Mouse (Mus musculus): ENCODE results near the gene Ppp2r5c. TPM values are rescaled to one million over a fixed set of nuclear protein-coding genes. Genes with fewer than 3 reads are reported as not detected.

Gene Ppp2r5c
- total and polyA plus RNA-seq, 2 experiments from 2014 or later: 104 to 118 TPM

GRCm38 (mm10) chr12:110610713-110611112, 163.8 kb downstream of the Ppp2r5c start:
- Histone ChIP-seq H3K36me3 (replicated peaks; ENCODE audit: control insufficient read depth, insufficient read depth, low read length) (peaks cover 35% of the 10 kb centered on the region), H3K4me1 (ENCODE audit: control insufficient read depth, insufficient read depth) (no peaks in the 10 kb centered on the region), H3K9me3 (replicated peaks; ENCODE audit: control insufficient read depth, low read length) (no peaks in the 10 kb centered on the region), H3K9ac (replicated peaks; ENCODE audit: low read depth, low read length) (no peak overlapping the region), H3K27ac (ENCODE audit: low read depth) (no peak overlapping the region), H3K27me3 (ENCODE audit: control insufficient read depth, insufficient read depth, low read length) (no peaks in the 10 kb centered on the region), H3K4me2 (ENCODE audit: low read depth, low read length) (no peak overlapping the region), H3K4me3 (ENCODE audit: low read depth, low read length) (no peak overlapping the region)
- ATAC-seq (ENCODE audit: insufficient read depth, low read depth) (no peak), DNase-seq (ENCODE audit: low spot score) (no peak)
- no peak for TF ChIP-seq EP300 (IDR thresholded peaks at IDR 0.05; ENCODE audit: low read depth)
- TF ChIP-seq CTCF (IDR thresholded peaks at IDR 0.05; ENCODE audit: low read depth): no peak
- 79% methylated on average over 2 of the region's 2 CpGs for WGBS

GRCm38 (mm10) chr12:110630056-110630455, 183.1 kb downstream of the Ppp2r5c start:
- Histone ChIP-seq H3K4me2 (ENCODE audit: low read depth, low read length) (no peak overlapping the region), H3K9me3 (replicated peaks; ENCODE audit: control insufficient read depth, low read length) (no peaks in the 10 kb centered on the region), H3K36me3 (replicated peaks; ENCODE audit: control insufficient read depth, insufficient read depth, low read length) (peaks cover 100% of the 10 kb centered on the region), H3K9ac (replicated peaks; ENCODE audit: low read depth, low read length) (no peak overlapping the region), H3K4me3 (ENCODE audit: low read depth, low read length) (no peak overlapping the region), H3K27me3 (ENCODE audit: control insufficient read depth, insufficient read depth, low read length) (no peaks in the 10 kb centered on the region), H3K4me1 (ENCODE audit: control insufficient read depth, insufficient read depth) (no peaks in the 10 kb centered on the region), H3K27ac (ENCODE audit: low read depth) (no peak overlapping the region)
- ATAC-seq (ENCODE audit: insufficient read depth, low read depth) (no peak), DNase-seq (ENCODE audit: low spot score) (no peak)
- 94% methylated on average over 11 of the region's 11 CpGs for whole genome bisulfite sequencing
- TF ChIP-seq CTCF (IDR thresholded peaks at IDR 0.05; ENCODE audit: low read depth): no peak
- TF ChIP-seq EP300 (IDR thresholded peaks at IDR 0.05; ENCODE audit: low read depth): no peak

Other genes with a start within 250 kb of the Ppp2r5c start
- not detected in 2 replicates for gene Dio3, start 168.1 kb upstream of the Ppp2r5c start, total RNA-seq (2014; rRNA removed; ENCODE audit: low replicate concordance)
- not detected in 2 replicates for gene Dio3, start 168.1 kb upstream of the Ppp2r5c start, polyA plus RNA-seq (2015; fragmentation: Nextera tagmentation; extraction: Ambion mirVana)
- 100 and 126 TPM in 2 replicates for gene Dync1h1, start 154.3 kb downstream of the Ppp2r5c start, total RNA-seq (2014; rRNA removed; ENCODE audit: low replicate concordance)
- 25.9 and 31.2 TPM in 2 replicates for gene Dync1h1, start 154.3 kb downstream of the Ppp2r5c start, polyA plus RNA-seq (2015; fragmentation: Nextera tagmentation; extraction: Ambion mirVana)
- gene 1700001K19Rik, start 235.5 kb downstream of the Ppp2r5c start, total RNA-seq (2014; rRNA removed; ENCODE audit: low replicate concordance): not detected in 2 replicates
- gene 1700001K19Rik, start 235.5 kb downstream of the Ppp2r5c start, polyA plus RNA-seq (2015; fragmentation: Nextera tagmentation; extraction: Ambion mirVana): 0.16 TPM in 1 of 2 replicates, not detected in the other

Data from heart, postnatal 0 days (tissue).